Mouse (Mus musculus) thymus, adult 2 months (tissue): ENCODE data around the gene Mmd. TPM values are rescaled to one million over a fixed set of nuclear protein-coding genes. Genes with fewer than 3 reads are reported as not detected.

Experiments
- DNase-seq: peaks from one replicate; pipeline ENCODE4 v3.0.0; 2021
- H3K27ac ChIP-seq: fragments of 200-500 bp; 2 replicates; pipeline ENCODE4 v1.5.1; 2012; ENCODE audit warnings: low read length, control low read depth; ENCODE audit not compliant: control insufficient read depth, insufficient read depth
- H3K27me3 ChIP-seq: fragments of 200-500 bp; 2 replicates; pipeline ENCODE4 v1.6.1; 2012; ENCODE audit warnings: mild to moderate bottlenecking, low read length, moderate library complexity, mixed read lengths; ENCODE audit not compliant: control insufficient read depth, insufficient read depth
- H3K36me3 ChIP-seq: fragments of 200-500 bp; 2 replicates; pipeline ENCODE4 v1.6.1; 2012; ENCODE audit warnings: mild to moderate bottlenecking, low read length, moderate library complexity; ENCODE audit not compliant: control insufficient read depth, insufficient read depth
- H3K4me1 ChIP-seq: fragments of 200-500 bp; replicated peaks from 2 replicates; pipeline ENCODE4 v1.6.1; 2012; ENCODE audit warnings: low read length; ENCODE audit not compliant: control insufficient read depth, insufficient read depth
- H3K4me3 ChIP-seq: fragments of 200-500 bp; 2 replicates; pipeline ENCODE4 v1.5.1; 2012; ENCODE audit warnings: mild to moderate bottlenecking, low read length, control low read depth, moderate library complexity; ENCODE audit not compliant: control insufficient read depth, insufficient read depth
- CTCF ChIP-seq: fragments of 200-500 bp; IDR thresholded peaks from 2 replicates; pipeline ENCODE4 v1.5.1; 2012; ENCODE audit warnings: mild to moderate bottlenecking, control low read depth, low read length, moderate library complexity, borderline replicate concordance; ENCODE audit not compliant: control insufficient read depth, poor library complexity, insufficient read depth; ENCODE audit errors: extremely low read depth
- POLR2A ChIP-seq: fragments of 200-500 bp; IDR thresholded peaks from 2 replicates; pipeline ENCODE4 v1.6.1; 2012; ENCODE audit warnings: mild to moderate bottlenecking, low read length, control low read depth, moderate library complexity; ENCODE audit not compliant: control insufficient read depth, poor library complexity, insufficient read depth; ENCODE audit errors: extremely low read depth
- WGBS: fragments of 180-500 bp; shearing (Covaris S2); methylation state at CpG from one replicate; pipeline ENCODE4 v1.1.7; 2018; 5-methylcytosine and 5-hydroxymethylcytosine counted together
- polyA plus RNA-seq: library from polyadenylated mRNA; depleted of rRNA; stranded (reverse); fragments of >200 nt; gene quantifications from 2 replicates; pipeline ENCODE4 v1.2.3, GENCODE M21; 2012

The Mmd gene
- polyA plus RNA-seq, 1 experiment, result 32.7 TPM

GRCm38 (mm10) chr11:90235221-90235620, 14.0 kb upstream of the Mmd start:
- Histone ChIP-seq H3K4me3 (no peak overlapping the region), H3K27me3 (no peaks in the 10 kb centered on the region), H3K4me1 (no peaks in the 10 kb centered on the region; the same call in 1 of the 2 replicates), H3K36me3 (no peaks in the 10 kb centered on the region), H3K27ac (no peak overlapping the region)
- DNase-seq, result no peak
- 94% methylated on average over 5 of the region's 5 CpGs for WGBS
- TF ChIP-seq POLR2A, result no peak
- TF ChIP-seq CTCF, result no peak

GRCm38 (mm10) chr11:90237616-90238015, 11.6 kb upstream of the Mmd start:
- peaks cover 2% of the 10 kb centered on the region for H3K4me1 ChIP-seq
- no peak overlapping the region for H3K4me3 ChIP-seq
- H3K27me3 ChIP-seq, result no peaks in the 10 kb centered on the region
- no peak for DNase-seq
- TF ChIP-seq CTCF, result no peak
- TF ChIP-seq POLR2A, result no peak
- WGBS, result 94% methylated on average over 5 of the region's 5 CpGs
- no peak overlapping the region for H3K27ac ChIP-seq
- H3K36me3 ChIP-seq, result no peaks in the 10 kb centered on the region

- Histone ChIP-seq H3K4me3 (no peak overlapping the region), H3K27me3 (no peaks in the 10 kb centered on the region), H3K36me3 (no peaks in the 10 kb centered on the region), H3K4me1 (peaks cover 2% of the 10 kb centered on the region), H3K27ac (no peak overlapping the region)
- TF ChIP-seq POLR2A (no peak), CTCF (no peak)
- WGBS, result 73% methylated on average over 2 of the region's 2 CpGs
- no peak for DNase-seq
These were observed 10.6 kb upstream of the Mmd start for GRCm38 (mm10) chr11:90238657-90239056.

- Histone ChIP-seq H3K36me3 (no peaks in the 10 kb centered on the region), H3K4me3 (no peak overlapping the region), H3K27ac (no peak overlapping the region), H3K4me1 (peaks cover 2% of the 10 kb centered on the region), H3K27me3 (no peaks in the 10 kb centered on the region)
- 61% methylated on average over 6 of the region's 6 CpGs for WGBS
- TF ChIP-seq CTCF (no peak), POLR2A (no peak)
- DNase-seq, result no peak
These were observed 8.5 kb upstream of the Mmd start for GRCm38 (mm10) chr11:90240652-90241330.

- no peak for TF ChIP-seq POLR2A
- no peak for TF ChIP-seq CTCF
- DNase-seq, result no peak
- Histone ChIP-seq H3K36me3 (no peaks in the 10 kb centered on the region), H3K4me1 (peaks cover 7% of the 10 kb centered on the region), H3K27ac (no peak overlapping the region), H3K27me3 (no peaks in the 10 kb centered on the region), H3K4me3 (no peak overlapping the region)
- WGBS, result 81% methylated on average over 2 of the region's 2 CpGs
These were observed 7.4 kb upstream of the Mmd start for GRCm38 (mm10) chr11:90241874-90242273.

GRCm38 (mm10) chr11:90243300-90243699, 6.0 kb upstream of the Mmd start:
- Histone ChIP-seq H3K27me3 (no peaks in the 10 kb centered on the region), H3K36me3 (no peaks in the 10 kb centered on the region), H3K4me1 (peaks cover 10% of the 10 kb centered on the region), H3K4me3 (no peak overlapping the region), H3K27ac (no peak overlapping the region)
- no peak for TF ChIP-seq CTCF
- TF ChIP-seq POLR2A, result no peak
- no peak for DNase-seq
- 98% methylated on average over 2 of the region's 2 CpGs for WGBS
